Mouse (Mus musculus) erythroblast, embryonic 14.5 days (primary cell): ENCODE data around the gene Trmt10c.

Experiments used
- GATA1 ChIP-seq: IDR thresholded peaks from 2 replicates; pipeline ENCODE4 v1.6.1; 2012; ENCODE audit warnings: low read length, inconsistent platforms, mixed read lengths
- TAL1 ChIP-seq: IDR thresholded peaks from 3 replicates; pipeline ENCODE4 v1.6.1; 2012; ENCODE audit warnings: low read length, inconsistent platforms, mixed read lengths

GRCm38 (mm10) chr16:56055911-56056310 lies 18.3 kb upstream of the Trmt10c start:
- TF ChIP-seq GATA1 (no peak), TAL1 (no peak)
